Mouse (Mus musculus) forebrain, embryonic 13.5 days (tissue): ENCODE results near the gene Cdcp1. TPM values are rescaled to one million over a fixed set of nuclear protein-coding genes. Genes with fewer than 3 reads are reported as not detected.

Experiments
- ATAC-seq: fragments of 200-750 bp; cut with Nextera tagmentation; 2 replicates; pipeline ENCODE4 v1.8.0; 2017
- H3K27ac ChIP-seq: fragments of 300-500 bp; sonication (generic); 2 replicates; pipeline ENCODE4 v1.5.1; 2015; ENCODE audit warnings: inconsistent platforms, mild to moderate bottlenecking, moderate library complexity
- H3K27me3 ChIP-seq: fragments of 300-500 bp; sonication (generic); 2 replicates; pipeline ENCODE4 v1.6.1; 2015; ENCODE audit warnings: mild to moderate bottlenecking, inconsistent platforms
- H3K36me3 ChIP-seq: fragments of 300-500 bp; sonication (generic); 2 replicates; pipeline ENCODE4 v1.6.1; 2015; ENCODE audit warnings: mild to moderate bottlenecking, inconsistent platforms; ENCODE audit not compliant: poor library complexity, severe bottlenecking
- H3K4me1 ChIP-seq: fragments of 300-500 bp; sonication (generic); 2 replicates; pipeline ENCODE4 v1.6.1; 2015; ENCODE audit warnings: inconsistent platforms
- H3K4me2 ChIP-seq: fragments of 300-500 bp; sonication (generic); 2 replicates; pipeline ENCODE4 v1.6.1; 2015; ENCODE audit warnings: inconsistent platforms, mild to moderate bottlenecking, moderate library complexity
- H3K4me3 ChIP-seq: fragments of 300-500 bp; sonication (generic); 2 replicates; pipeline ENCODE4 v1.5.1; 2015; ENCODE audit warnings: mild to moderate bottlenecking, inconsistent platforms
- H3K9ac ChIP-seq: fragments of 300-500 bp; sonication (generic); 2 replicates; pipeline ENCODE4 v1.6.1; 2015; ENCODE audit warnings: mild to moderate bottlenecking, inconsistent platforms
- H3K9me3 ChIP-seq: fragments of 300-500 bp; sonication (generic); replicated peaks from 2 replicates; pipeline ENCODE4 v1.6.1; 2016; ENCODE audit warnings: inconsistent platforms
- WGBS: fragments of 180-500 bp; shearing (Covaris S2); methylation state at CpG from one replicate; pipeline ENCODE4 v1.1.7; 2015; 5-methylcytosine and 5-hydroxymethylcytosine counted together
- polyA plus RNA-seq: library from polyadenylated mRNA; unstranded; fragments of >200 nt; fragmentation: Nextera tagmentation; extraction: Ambion mirVana; gene quantifications from 2 replicates; pipeline ENCODE4 v1.2.1, GENCODE M21; 2015

Cdcp1 gene
- polyA plus RNA-seq, 1 experiment from 2014 or later: not detected

DNA sequence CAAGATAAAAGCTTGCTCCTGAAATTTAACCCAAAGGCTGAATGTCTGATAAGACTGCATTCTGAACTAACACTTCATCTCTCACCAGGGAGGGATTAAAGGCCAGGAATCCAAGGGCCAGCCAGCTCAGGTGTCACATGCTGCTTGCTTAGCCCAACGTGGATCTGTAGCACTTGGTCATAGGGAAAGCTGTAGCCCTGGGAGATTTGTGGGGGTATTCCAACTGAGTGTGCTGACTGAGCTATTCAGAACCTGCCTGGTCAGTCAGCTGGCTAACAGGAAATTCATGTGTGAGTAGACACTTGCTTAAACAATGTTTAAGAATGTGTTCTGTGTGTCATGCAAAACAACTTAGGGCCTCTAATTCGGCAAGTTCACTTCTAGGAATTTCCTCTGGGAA lies 9.3 kb downstream of the Cdcp1 start:
- H3K4me3 ChIP-seq: no peak overlapping the region
- no peaks in the 10 kb centered on the region for H3K4me1 ChIP-seq
- H3K9ac ChIP-seq: no peak overlapping the region
- no peaks in the 10 kb centered on the region for H3K36me3 ChIP-seq
- WGBS: 67% methylated on average over 2 of the region's 2 CpGs
- no peak overlapping the region for H3K4me2 ChIP-seq
- H3K27me3 ChIP-seq: no peaks in the 10 kb centered on the region
- ATAC-seq: no peak
- H3K9me3 ChIP-seq: no peaks in the 10 kb centered on the region
- H3K27ac ChIP-seq: no peak overlapping the region

GRCm38 (mm10) chr9:123200116-123200515 lies 15.7 kb downstream of the Cdcp1 start:
- H3K4me3 ChIP-seq: no peak overlapping the region
- no peaks in the 10 kb centered on the region for H3K9me3 ChIP-seq
- no peak for ATAC-seq
- H3K9ac ChIP-seq: no peak overlapping the region
- H3K4me2 ChIP-seq: no peak overlapping the region
- no peaks in the 10 kb centered on the region for H3K27me3 ChIP-seq
- no peaks in the 10 kb centered on the region for H3K36me3 ChIP-seq
- whole genome bisulfite sequencing: 77% methylated on average over 3 of the region's 3 CpGs
- H3K27ac ChIP-seq: no peak overlapping the region
- H3K4me1 ChIP-seq: no peaks in the 10 kb centered on the region

DNA sequence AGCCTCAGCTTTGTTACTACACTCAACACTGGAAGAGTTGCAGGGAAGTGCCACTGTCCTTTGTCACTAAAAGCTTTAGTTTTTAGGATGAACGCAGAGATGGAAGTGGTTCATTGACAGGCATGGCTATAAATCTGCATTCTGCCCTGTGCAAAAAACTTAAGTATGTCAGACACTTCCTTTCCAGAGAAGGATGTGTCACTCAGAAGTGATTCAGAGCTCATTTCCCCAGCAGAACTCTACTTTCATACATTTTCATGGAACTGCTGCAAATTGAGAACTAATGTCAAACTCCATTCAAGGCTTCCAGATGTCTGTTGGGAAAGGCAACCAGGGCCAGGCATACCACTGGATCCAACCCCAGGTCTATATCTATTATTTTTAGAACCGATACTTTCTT lies 27.6 kb downstream of the Cdcp1 start:
- H3K4me1 ChIP-seq: no peaks in the 10 kb centered on the region
- no peaks in the 10 kb centered on the region for H3K9me3 ChIP-seq
- H3K4me3 ChIP-seq: no peak overlapping the region
- no peak overlapping the region for H3K9ac ChIP-seq
- WGBS: 91% methylated on average over 2 of the region's 2 CpGs
- H3K27me3 ChIP-seq: no peaks in the 10 kb centered on the region
- no peak overlapping the region for H3K4me2 ChIP-seq
- no peak overlapping the region for H3K27ac ChIP-seq
- no peak for ATAC-seq
- H3K36me3 ChIP-seq: no peaks in the 10 kb centered on the region

- ATAC-seq: no peak
- Histone ChIP-seq H3K27ac (no peak overlapping the region), H3K27me3 (no peaks in the 10 kb centered on the region), H3K4me1 (no peaks in the 10 kb centered on the region), H3K4me3 (no peak overlapping the region), H3K4me2 (no peak overlapping the region), H3K9ac (no peak overlapping the region), H3K9me3 (no peaks in the 10 kb centered on the region), H3K36me3 (no peaks in the 10 kb centered on the region)
- WGBS: 98% methylated on average over 5 of the region's 5 CpGs
Observed at GRCm38 (mm10) chr9:123187589-123187988, 28.2 kb downstream of the Cdcp1 start.

- no peak for ATAC-seq
- 81% methylated on average over 5 of the region's 5 CpGs for WGBS
- Histone ChIP-seq H3K9me3 (no peaks in the 10 kb centered on the region), H3K27me3 (no peaks in the 10 kb centered on the region), H3K27ac (no peak overlapping the region), H3K4me1 (no peaks in the 10 kb centered on the region), H3K4me2 (no peak overlapping the region), H3K9ac (no peak overlapping the region), H3K36me3 (no peaks in the 10 kb centered on the region), H3K4me3 (no peak overlapping the region)
Observed at GRCm38 (mm10) chr9:123186151-123186550, 29.7 kb downstream of the Cdcp1 start.

DNA sequence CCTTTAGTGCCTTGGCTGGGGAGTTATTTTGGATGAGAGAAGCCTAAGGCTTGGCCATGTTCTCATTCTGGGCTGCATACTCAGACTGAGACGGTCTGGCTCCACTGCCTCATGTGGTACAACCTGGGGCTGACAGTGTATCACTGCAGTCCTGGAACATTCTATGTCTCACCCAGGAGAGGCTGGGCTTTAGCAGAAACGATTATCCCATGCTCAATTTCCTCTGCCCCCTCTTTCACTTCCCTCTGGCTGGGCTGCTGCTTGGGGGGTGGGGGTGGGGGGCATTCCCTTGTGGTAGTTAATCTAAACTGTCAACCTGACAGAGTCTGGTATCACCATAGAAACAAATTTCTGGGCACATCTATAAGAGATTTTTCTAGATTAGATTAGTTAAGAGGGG lies 30.3 kb downstream of the Cdcp1 start:
- Histone ChIP-seq H3K4me1 (no peaks in the 10 kb centered on the region), H3K4me2 (no peak overlapping the region), H3K9ac (no peak overlapping the region), H3K27ac (no peak overlapping the region), H3K9me3 (no peaks in the 10 kb centered on the region), H3K36me3 (no peaks in the 10 kb centered on the region), H3K27me3 (no peaks in the 10 kb centered on the region), H3K4me3 (no peak overlapping the region)
- WGBS: 83% methylated on average over 2 of the region's 2 CpGs
- no peak for ATAC-seq

DNA sequence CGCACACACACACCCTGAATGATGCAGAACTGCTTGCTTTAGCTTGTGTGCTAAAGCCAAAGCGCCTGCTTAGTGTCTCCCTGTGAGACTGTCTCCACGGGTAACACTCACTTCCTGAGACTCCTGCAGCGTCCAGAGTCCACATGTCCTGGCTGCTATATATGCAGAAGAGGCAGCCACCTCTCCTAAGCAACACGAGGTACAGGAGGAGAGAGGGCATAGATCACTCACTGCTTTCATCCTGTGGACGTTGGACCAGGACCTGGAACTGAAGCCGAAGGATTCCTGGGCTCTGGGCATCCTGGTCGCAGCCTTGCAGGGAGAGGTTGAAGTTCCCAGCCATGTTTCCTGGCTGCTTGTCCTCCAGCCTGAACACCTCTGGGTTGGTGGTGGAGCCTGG lies 32.6 kb downstream of the Cdcp1 start:
- H3K27ac ChIP-seq: no peak overlapping the region
- WGBS: 81% methylated on average over 8 of the region's 8 CpGs
- H3K4me2 ChIP-seq: no peak overlapping the region
- H3K4me3 ChIP-seq: no peak overlapping the region
- no peaks in the 10 kb centered on the region for H3K36me3 ChIP-seq
- H3K27me3 ChIP-seq: no peaks in the 10 kb centered on the region
- H3K9me3 ChIP-seq: no peaks in the 10 kb centered on the region
- no peak for ATAC-seq
- no peaks in the 10 kb centered on the region for H3K4me1 ChIP-seq
- no peak overlapping the region for H3K9ac ChIP-seq

GRCm38 (mm10) chr9:123180003-123180402 lies 35.8 kb downstream of the Cdcp1 start:
- H3K4me3 ChIP-seq: no peak overlapping the region
- no peaks in the 10 kb centered on the region for H3K4me1 ChIP-seq
- no peaks in the 10 kb centered on the region for H3K9me3 ChIP-seq

GRCm38 (mm10) chr9:123177380-123178048 lies 38.3 kb downstream of the Cdcp1 start:
- 88% methylated on average over 9 of the region's 9 CpGs for WGBS
- no peak overlapping the region for H3K4me2 ChIP-seq

More at GRCm38 (mm10) chr9:123180003-123180402, 35.8 kb downstream of the Cdcp1 start:
- Histone ChIP-seq H3K9ac (no peak overlapping the region), H3K27ac (no peak overlapping the region), H3K27me3 (no peaks in the 10 kb centered on the region), H3K4me2 (no peak overlapping the region), H3K36me3 (no peaks in the 10 kb centered on the region)
- 95% methylated on average over 6 of the region's 6 CpGs for WGBS
- no peak for ATAC-seq

DNA sequence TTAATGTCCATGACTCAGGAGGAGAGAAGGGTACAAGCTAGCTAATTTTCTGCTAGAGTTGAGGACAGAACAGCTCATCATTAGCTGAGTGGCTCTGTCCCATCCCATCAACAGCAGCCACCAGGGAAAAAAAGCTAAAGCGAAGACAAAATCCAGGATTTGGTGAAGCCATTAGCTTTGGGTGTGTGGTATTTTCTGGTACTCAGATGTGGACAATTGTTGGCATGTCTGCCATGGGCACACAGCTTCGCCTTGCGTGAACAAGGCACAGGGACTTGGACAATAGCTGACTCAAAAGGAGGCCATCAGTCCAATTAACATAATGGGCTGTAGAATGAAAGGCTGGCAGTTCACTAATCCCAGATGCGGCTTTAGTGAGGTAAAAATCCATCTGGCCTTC lies 41.5 kb downstream of the Cdcp1 start:
- Histone ChIP-seq H3K36me3 (no peaks in the 10 kb centered on the region), H3K4me3 (no peak overlapping the region), H3K4me2 (no peak overlapping the region), H3K4me1 (peaks cover 8% of the 10 kb centered on the region; the same call in 1 of the 2 replicates), H3K27ac (no peak overlapping the region), H3K9ac (no peak overlapping the region), H3K27me3 (no peaks in the 10 kb centered on the region), H3K9me3 (no peaks in the 10 kb centered on the region)
- no peak for ATAC-seq
- WGBS: 7% methylated on average over 4 of the region's 4 CpGs

More at GRCm38 (mm10) chr9:123177380-123178048, 38.3 kb downstream of the Cdcp1 start:
- Histone ChIP-seq H3K27ac (no peak overlapping the region), H3K9me3 (no peaks in the 10 kb centered on the region), H3K9ac (no peak overlapping the region), H3K4me1 (peaks cover 8% of the 10 kb centered on the region; the same call in 1 of the 2 replicates), H3K27me3 (no peaks in the 10 kb centered on the region), H3K36me3 (no peaks in the 10 kb centered on the region), H3K4me3 (no peak overlapping the region)
- no peak for ATAC-seq

- Histone ChIP-seq H3K9me3 (no peaks in the 10 kb centered on the region), H3K36me3 (no peaks in the 10 kb centered on the region), H3K27me3 (no peaks in the 10 kb centered on the region), H3K4me3 (no peak overlapping the region), H3K27ac (no peak overlapping the region), H3K4me2 (no peak overlapping the region), H3K9ac (no peak overlapping the region), H3K4me1 (peaks cover 8% of the 10 kb centered on the region; the same call in 1 of the 2 replicates)
- WGBS: 90% methylated on average over 6 of the region's 6 CpGs
- ATAC-seq: no peak
Observed at GRCm38 (mm10) chr9:123173760-123174159, 42.1 kb downstream of the Cdcp1 start.

- Histone ChIP-seq H3K4me2 (no peak overlapping the region), H3K9ac (no peak overlapping the region), H3K4me3 (no peak overlapping the region), H3K27me3 (no peaks in the 10 kb centered on the region), H3K4me1 (no peaks in the 10 kb centered on the region), H3K27ac (no peak overlapping the region), H3K9me3 (no peaks in the 10 kb centered on the region), H3K36me3 (no peaks in the 10 kb centered on the region)
- ATAC-seq: no peak
- WGBS: 79% methylated on average over 3 of the region's 3 CpGs
Observed at GRCm38 (mm10) chr9:123165781-123166443, 49.9 kb downstream of the Cdcp1 start.
